Mouse (Mus musculus): Measurements from ENCODE around the gene Rasal1. TPM values are rescaled to one million over a fixed set of nuclear protein-coding genes. Genes with fewer than 3 reads are reported as not detected.

Rasal1 gene
- total RNA-seq, 1 experiment from 2014 or later, result 0.48 TPM

GRCm38 (mm10) chr5:120647814-120648491 is 659 bp upstream of the Rasal1 start:
- ATAC-seq (replicated peaks; ENCODE audit: insufficient number of reproducible peaks, low FRiP score, low TSS enrichment, poor library complexity, severe bottlenecking), result no peak

- no peak for ATAC-seq (replicated peaks; ENCODE audit: insufficient number of reproducible peaks, low FRiP score, low TSS enrichment, poor library complexity, severe bottlenecking)
These were observed 842 bp downstream of the Rasal1 start for GRCm38 (mm10) chr5:120649374-120649933.

DNA sequence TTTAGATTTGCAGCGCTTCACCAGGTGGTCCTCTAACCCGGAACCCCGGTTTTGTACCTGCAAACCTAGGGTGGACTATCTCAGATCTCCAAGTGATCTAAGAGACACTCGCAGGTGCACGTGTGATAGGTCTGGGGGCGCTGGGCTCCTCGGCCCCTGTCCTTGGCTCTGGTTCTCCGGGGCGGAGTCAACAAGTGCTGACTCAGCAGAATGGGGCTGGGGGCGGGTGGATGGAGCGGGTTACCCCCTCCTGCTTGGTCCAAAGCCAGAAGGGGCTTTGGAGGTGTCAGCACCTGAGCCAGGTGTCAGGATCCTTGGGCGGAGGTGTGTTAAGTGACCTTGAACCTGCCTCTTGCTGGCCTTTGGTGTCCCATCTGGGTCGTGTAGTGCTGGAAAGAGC is 1.3 kb downstream of the Rasal1 start:
- no peak for ATAC-seq (replicated peaks; ENCODE audit: insufficient number of reproducible peaks, low FRiP score, low TSS enrichment, poor library complexity, severe bottlenecking)

DNA sequence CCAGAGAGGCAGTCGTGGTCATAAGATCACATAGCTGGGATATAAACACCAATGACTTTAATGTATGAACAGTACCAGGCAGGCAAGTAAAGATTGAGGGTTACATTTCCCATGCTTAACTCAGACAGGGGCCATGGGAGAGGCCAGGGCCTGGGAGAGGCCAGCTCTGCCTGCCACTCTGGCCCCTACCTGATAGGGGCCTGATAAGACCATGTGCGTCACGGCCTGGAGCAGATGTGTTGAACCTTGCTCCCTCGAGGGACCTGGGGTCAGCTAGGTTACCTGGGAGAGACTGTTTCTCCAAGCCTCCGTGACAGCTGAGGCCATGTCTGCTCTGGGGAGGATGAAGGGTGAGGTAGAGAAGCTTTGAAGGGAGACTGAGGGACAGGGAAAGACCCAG is 2.6 kb downstream of the Rasal1 start:
- ATAC-seq (replicated peaks; ENCODE audit: insufficient number of reproducible peaks, low FRiP score, low TSS enrichment, poor library complexity, severe bottlenecking), result no peak

DNA sequence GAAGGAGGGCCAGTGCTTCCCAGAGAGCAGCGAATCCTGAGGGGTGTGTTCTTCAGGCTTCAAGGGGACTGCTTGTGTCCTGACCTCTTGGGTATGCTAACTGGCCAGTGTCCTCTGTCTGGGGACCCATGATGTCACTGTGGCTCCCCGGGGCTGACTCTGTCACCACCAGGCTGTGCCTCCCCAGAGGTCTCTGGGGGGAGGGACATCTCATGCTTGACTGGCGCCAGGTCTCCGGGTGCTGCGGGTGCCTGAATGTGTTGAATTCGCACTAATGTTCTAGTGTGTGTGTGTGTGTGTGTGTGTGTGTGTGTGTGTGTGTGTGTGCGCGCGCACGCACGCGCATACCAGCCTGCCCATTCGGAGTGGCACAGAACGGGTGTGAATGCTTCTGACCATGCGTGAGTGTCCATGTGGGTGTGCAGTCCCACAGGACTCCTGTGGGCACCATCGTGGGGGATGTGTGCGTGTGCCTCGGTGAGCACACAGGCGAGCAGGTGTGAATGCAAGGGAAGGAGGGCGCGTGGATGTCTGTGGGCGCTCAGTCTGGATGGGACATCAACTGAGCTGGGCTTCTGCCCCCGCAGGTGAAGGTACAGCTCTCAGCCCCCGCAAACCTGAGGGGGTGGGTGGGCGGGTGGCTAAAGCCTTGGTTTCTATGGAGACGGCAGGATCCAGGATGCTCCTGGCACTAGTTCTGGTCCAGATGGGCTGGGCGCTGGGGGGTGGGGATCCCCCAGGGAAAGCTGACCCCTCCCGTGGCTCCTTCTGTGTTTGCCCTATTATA is 4.5 kb downstream of the Rasal1 start:
- no peak for ATAC-seq (replicated peaks; ENCODE audit: insufficient number of reproducible peaks, low FRiP score, low TSS enrichment, poor library complexity, severe bottlenecking)

DNA sequence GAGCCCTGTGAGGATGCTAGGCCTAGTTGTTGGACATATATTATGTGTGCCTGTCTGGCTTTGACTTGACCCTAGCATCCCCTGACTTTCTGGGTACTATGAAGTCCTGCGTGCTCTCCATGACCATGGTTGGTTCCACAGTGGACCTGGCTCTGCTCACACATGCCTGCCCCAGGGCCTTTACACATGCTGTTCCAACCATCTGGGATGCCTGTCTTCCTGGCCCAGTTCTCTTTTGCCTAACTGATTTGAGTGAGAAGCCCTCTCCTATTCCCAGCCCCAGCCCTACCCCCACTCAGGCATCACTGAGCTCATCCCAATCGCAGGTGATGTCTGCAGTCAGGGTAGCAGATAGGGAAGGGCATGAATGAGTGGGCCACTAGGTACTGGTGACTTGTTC is 5.3 kb downstream of the Rasal1 start:
- ATAC-seq (replicated peaks; ENCODE audit: insufficient number of reproducible peaks, low FRiP score, low TSS enrichment, poor library complexity, severe bottlenecking), result no peak

DNA sequence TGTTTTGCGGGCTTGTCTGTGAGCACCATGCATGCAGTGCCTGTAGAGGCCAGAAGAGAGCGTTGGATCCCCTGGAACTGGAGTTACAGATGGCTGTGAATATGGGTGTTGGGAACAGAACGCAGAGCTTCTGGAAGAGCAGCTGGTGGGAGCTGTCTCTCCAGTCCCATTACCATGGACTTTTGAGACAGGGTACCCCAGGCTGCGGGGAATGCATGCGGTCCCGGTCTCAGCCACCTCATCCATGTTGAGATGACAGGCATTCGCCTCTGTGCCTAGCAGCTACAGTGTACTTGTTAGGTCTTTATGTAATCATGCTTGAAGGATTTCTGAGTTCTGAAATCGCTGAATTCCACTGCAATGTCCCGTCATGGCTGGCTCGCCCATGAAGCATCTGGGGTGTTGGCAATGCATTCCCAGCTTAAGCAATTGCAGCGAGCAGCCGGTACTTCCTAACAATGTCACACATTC is 7.7 kb downstream of the Rasal1 start:
- ATAC-seq (replicated peaks; ENCODE audit: insufficient number of reproducible peaks, low FRiP score, low TSS enrichment, poor library complexity, severe bottlenecking), result no peak

GRCm38 (mm10) chr5:120660816-120661215 is 12.2 kb downstream of the Rasal1 start:
- no peak for ATAC-seq (replicated peaks; ENCODE audit: insufficient number of reproducible peaks, low FRiP score, low TSS enrichment, poor library complexity, severe bottlenecking)

DNA sequence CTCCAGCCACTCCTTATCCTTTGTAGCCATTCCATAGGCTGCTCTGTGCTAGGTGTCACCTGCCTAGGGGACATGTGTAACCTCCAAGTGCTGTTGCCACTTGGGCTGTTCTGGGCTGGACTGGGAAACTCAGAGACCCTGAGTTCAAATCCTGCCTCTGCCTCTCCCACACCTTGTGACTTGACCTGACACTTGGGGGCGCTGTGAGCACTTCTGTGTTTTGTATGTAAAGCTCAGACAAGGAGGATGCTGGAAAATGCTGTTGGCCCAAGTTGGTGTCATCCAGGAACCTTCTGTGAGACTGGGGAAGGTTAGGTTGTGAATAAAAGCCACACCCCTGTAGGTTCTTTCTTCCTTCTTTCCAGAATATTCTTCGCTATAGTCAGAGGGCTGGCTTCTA is 16.3 kb downstream of the Rasal1 start:
- ATAC-seq (replicated peaks; ENCODE audit: insufficient number of reproducible peaks, low FRiP score, low TSS enrichment, poor library complexity, severe bottlenecking), result no peak

DNA sequence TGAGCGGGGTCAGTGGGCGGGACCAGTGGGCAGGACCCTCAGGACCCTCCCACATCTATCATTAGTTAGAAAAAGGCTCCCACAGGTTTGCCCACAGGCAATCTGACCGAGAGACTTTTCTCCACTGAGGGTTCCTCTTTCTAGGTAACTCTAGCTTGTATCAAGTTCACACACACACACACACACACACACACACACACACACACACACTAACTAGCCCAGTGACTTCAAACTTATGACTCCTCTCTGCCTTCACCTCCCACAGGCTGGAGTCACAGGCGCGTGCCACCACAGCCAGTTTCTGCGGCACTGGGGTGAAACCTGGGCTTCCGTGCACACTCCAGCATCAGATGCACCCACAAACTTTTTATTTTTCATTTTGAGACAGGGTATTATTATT is 20.1 kb downstream of the Rasal1 start:
- ATAC-seq (replicated peaks; ENCODE audit: insufficient number of reproducible peaks, low FRiP score, low TSS enrichment, poor library complexity, severe bottlenecking), result no peak

DNA sequence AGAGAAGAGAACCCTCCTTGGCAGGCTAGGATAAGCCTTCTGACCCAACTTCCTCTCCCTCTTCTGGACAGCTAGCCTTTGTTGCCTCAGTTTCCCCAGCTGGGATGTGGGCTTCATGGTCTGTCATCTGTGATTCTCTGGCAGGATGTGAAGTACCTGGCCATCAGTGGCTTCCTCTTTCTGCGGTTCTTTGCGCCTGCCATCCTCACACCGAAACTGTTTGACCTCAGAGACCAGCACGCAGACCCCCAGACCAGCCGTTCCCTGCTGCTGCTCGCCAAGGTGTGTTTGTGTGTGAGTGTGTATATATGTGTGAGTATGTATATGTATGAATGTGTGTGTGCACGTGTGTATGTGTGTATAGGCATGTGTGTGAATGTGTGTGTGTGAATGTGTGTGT is 21.5 kb downstream of the Rasal1 start:
- no peak for ATAC-seq (replicated peaks; ENCODE audit: insufficient number of reproducible peaks, low FRiP score, low TSS enrichment, poor library complexity, severe bottlenecking)

DNA sequence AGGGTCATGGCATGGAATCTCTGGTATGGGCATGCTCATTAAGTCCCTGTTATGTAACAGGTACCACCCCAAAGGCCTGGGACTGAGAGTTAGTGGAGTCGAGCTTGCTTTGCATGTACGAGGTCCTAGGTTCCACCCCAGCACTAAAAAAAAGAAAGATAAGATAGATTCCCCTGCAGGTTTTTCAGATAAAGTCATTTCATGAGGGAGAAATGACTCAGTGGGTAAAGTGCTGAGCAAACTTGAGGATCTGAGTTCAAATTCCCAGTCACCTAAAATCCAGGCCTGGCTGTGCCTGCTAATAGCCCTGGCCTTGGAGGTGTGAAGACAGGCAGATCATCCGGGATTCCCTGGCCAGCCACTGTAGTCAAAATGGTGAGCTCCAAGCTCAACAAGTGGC is 23.3 kb downstream of the Rasal1 start:
- ATAC-seq (replicated peaks; ENCODE audit: insufficient number of reproducible peaks, low FRiP score, low TSS enrichment, poor library complexity, severe bottlenecking), result no peak

GRCm38 (mm10) chr5:120673626-120674025 is 25.0 kb downstream of the Rasal1 start:
- ATAC-seq (replicated peaks; ENCODE audit: insufficient number of reproducible peaks, low FRiP score, low TSS enrichment, poor library complexity, severe bottlenecking), result peak; percentile 64; the same call in 1 of the 2 replicates

DNA sequence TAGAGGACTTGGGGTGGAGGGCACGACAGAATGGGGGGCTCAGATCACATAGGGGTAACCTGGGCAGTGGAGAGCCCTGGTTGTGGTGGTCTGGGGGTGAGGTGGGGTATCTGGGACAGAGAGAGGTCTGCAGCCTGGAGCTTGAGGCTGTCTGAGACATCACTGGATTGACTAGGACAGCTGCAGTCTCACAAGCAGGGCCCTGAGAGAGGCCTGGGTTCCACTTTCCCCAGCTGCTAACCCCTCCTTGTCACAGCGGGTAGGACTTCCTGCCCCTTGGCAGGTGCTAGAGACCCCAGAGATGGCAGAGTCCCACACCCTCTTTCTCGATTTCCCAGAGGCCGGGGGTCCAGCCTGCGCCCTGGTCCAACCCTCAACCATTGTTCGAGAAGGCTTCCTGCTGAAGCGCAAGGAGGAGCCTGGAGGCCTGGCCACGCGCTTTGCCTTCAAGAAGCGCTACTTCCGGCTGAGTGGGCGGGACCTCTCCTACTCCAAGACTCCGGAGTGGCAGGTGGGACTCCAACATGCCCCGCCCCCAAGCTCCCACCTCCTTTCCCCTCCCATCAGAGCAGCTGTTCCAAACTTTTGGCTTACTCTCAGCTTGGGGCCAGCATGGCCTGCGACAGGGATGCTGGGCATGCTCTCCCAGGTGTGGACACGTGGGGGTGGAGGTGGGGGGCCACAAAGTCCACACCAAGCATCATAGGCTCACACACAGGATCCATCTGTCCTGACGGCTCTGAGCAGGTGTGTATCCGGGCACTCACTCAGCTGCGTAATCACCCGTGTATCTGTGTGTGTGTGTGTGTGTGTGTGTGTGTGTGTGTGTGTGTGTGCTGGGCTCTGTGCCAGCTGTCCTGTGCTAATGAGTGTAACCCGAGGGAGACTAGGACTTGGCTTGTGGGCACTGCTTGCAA is 25.9 kb downstream of the Rasal1 start:
- no peak for ATAC-seq (replicated peaks; ENCODE audit: insufficient number of reproducible peaks, low FRiP score, low TSS enrichment, poor library complexity, severe bottlenecking)

GRCm38 (mm10) chr5:120677516-120677915 is 28.9 kb downstream of the Rasal1 start:
- no peak for ATAC-seq (replicated peaks; ENCODE audit: insufficient number of reproducible peaks, low FRiP score, low TSS enrichment, poor library complexity, severe bottlenecking)

GRCm38 (mm10) chr5:120679676-120680555 is 31.3 kb downstream of the Rasal1 start:
- peak; percentile 20; the same call in 1 of the 2 replicates for ATAC-seq (replicated peaks; ENCODE audit: insufficient number of reproducible peaks, low FRiP score, low TSS enrichment, poor library complexity, severe bottlenecking)

DNA sequence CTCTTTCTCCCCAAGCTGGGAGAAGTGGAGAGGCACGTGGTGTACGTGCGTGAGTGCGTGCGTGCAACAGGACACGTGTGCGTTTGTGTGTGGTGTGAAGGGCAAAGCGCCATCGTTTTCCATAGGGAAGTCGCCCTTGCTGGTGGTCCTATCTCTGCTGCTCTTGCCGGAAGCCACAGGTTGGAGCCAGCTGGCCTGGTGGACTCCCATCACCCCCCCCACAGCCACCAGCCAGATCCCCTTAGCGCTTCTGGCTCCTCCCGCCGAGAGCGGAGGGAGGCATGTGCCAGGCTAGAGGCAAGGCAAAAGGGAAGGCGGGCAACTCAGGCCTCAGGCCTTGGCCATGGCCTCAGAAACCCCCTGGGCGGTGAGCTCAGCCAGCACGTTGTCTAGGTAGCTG is 32.3 kb downstream of the Rasal1 start:
- no peak for ATAC-seq (replicated peaks; ENCODE audit: insufficient number of reproducible peaks, low FRiP score, low TSS enrichment, poor library complexity, severe bottlenecking)

Measured in monocyte, adult 5-6 weeks (primary cell).